Comparison of ENCODE assay signal across 10 mouse cellular contexts in the genomic region with DNA sequence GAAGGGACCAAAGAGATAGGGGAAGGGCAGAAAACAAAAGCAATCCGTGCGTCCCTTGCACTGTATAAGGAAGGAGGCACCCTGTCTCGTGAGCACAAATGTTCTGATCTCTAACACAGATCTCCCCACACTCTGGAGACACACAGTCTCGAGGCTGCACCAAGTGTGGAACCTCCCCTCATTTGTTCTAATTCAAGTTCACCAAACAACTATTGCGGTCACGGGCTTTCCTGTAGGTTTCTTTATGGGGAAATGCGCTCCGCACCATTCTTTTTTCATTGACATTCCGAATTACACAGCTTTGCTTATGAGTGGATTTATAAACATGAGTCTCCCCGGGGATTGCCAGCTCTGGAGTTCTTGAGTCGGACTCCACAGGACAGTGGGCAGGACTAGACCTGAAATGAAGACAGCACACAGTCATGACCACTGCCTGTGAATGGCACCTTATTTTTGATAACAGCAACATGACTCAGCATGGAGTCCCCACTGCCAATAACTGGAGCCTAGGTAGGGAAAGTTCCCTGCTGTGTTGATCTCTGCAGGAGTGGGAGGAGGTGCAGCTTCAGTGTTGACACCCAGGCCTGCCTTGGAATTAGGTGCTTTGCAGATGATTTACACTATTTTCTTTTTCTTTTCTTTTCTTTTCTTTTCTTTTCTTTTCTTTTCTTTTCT. TPM values are rescaled to one million over a fixed set of nuclear protein-coding genes. Genes with fewer than 3 reads are reported as not detected.
DNase-seq lines count a peak whose midpoint lies in the region; ATAC-seq and TF ChIP-seq lines count a peak whose summit lies in the region.
"Had no signal": no experiment of that assay in that cellular context is flagged by ENCODE, and none has a peak within 500 bp of the region (broad histone marks: within the 10 kb centered on the region; RNA-seq: fewer than 3 reads in every experiment).

No protein-coding gene starts in this region.

- no peak for TF ChIP-seq EP300 in heart, adult 2 months (IDR thresholded peaks at IDR 0.05; ENCODE audit: insufficient read depth, low read depth, low read length)
- TF ChIP-seq EP300 in liver, embryonic 14.5 days (IDR thresholded peaks at IDR 0.05; ENCODE audit: low read depth) = no peak

- no peaks in the 10 kb centered on the region for H3K9me3 ChIP-seq in liver, embryonic 14.5 days (ENCODE audit: control insufficient read depth, low read length)
- H3K9me3 ChIP-seq in stomach, embryonic 15.5 days = no peaks in the 10 kb centered on the region
- H3K9me3 ChIP-seq: neural tube, embryonic 13.5 days had no signal

- H3K4me3 ChIP-seq in heart, adult 2 months = no peak overlapping the region
- no peak overlapping the region for H3K4me3 ChIP-seq in liver, embryonic 14.5 days (ENCODE audit: insufficient read depth in 1 of 2, low read depth in 2 of 2, low read length in 2 of 2)
- H3K4me3 ChIP-seq in stomach, embryonic 15.5 days (replicated peaks) = no peak overlapping the region
- H3K4me3 ChIP-seq: neural tube, embryonic 13.5 days had no signal

- H3K27ac ChIP-seq in heart, adult 2 months = peak overlapping the region; percentile 68
- no peak overlapping the region for H3K27ac ChIP-seq in liver, embryonic 14.5 days
- no peak overlapping the region for H3K27ac ChIP-seq in stomach, embryonic 15.5 days
- H3K27ac ChIP-seq: neural tube, embryonic 13.5 days had no signal

- 40% methylated on average over 11 of the region's 11 CpGs for WGBS in heart, adult 2 months
- WGBS in liver, embryonic 14.5 days (ENCODE audit: insufficient replicate concordance) = 42% methylated on average over 11 of the region's 11 CpGs
- WGBS in stomach, embryonic 15.5 days = 47% methylated on average over 11 of the region's 11 CpGs

- peak overlapping the region; percentile 27 for H3K4me2 ChIP-seq in liver, embryonic 14.5 days (ENCODE audit: low read depth)
- H3K4me2 ChIP-seq in stomach, embryonic 15.5 days = peak overlapping the region; percentile 12; the same call in 1 of the 2 replicates
- H3K4me2 ChIP-seq: neural tube, embryonic 13.5 days had no signal

- no peaks in the 10 kb centered on the region for H3K27me3 ChIP-seq in heart, adult 2 months (ENCODE audit: control insufficient read depth, insufficient read depth, low read length)
- no peaks in the 10 kb centered on the region for H3K27me3 ChIP-seq in liver, embryonic 14.5 days (ENCODE audit: control insufficient read depth, insufficient read depth, low read length)
- H3K27me3 ChIP-seq in stomach, embryonic 15.5 days (replicated peaks) = no peaks in the 10 kb centered on the region
- H3K27me3 ChIP-seq: neural tube, embryonic 13.5 days had no signal

- peak; percentile 61 for ATAC-seq in liver, embryonic 14.5 days (ENCODE audit: insufficient read depth)
- ATAC-seq in stomach, embryonic 15.5 days (ENCODE audit: insufficient read depth, low FRiP score, low read depth) = no peak

- DNase-seq in heart, adult 2 months = peak in 1 of 2 experiments; percentile 38
- DNase-seq in heart, adult 8-10 months (ENCODE audit: low spot score) = no peak
- DNase-seq in urinary bladder, postnatal 14 days (ENCODE audit: low spot score) = peak; percentile 33
- DNase-seq in urinary bladder, postnatal 10 days (ENCODE audit: low spot score) = no peak
- peak in 2 of 3 experiments; percentile 52 to 62 for DNase-seq in liver, embryonic 14.5 days (ENCODE audit: low read depth in 3 of 3, low spot score in 3 of 3)
- DNase-seq in layer of hippocampus, adult 9-11 months = no peak
- no peak for DNase-seq in left cerebral cortex, postnatal 4 days
- DNase-seq: cerebellum, postnatal 36 days had no signal

- H3K4me1 ChIP-seq in heart, adult 2 months (ENCODE audit: control insufficient read depth, insufficient read depth, low read length) = peaks cover 12% of the 10 kb centered on the region
- H3K4me1 ChIP-seq in liver, embryonic 14.5 days (replicated peaks; ENCODE audit: control insufficient read depth in 2 of 2, insufficient read depth in 2 of 2, low read length in 1 of 2) = peaks cover 6 to 22% of the 10 kb centered on the region in 2 experiments
- H3K4me1 ChIP-seq in stomach, embryonic 15.5 days = peaks cover 10% of the 10 kb centered on the region; the same call in 1 of the 2 replicates

- intact Hi-C loops in heart, adult 2 months (cut with DNase I) = loop anchor here (1.0 to 2.0 kb wide), 2 partner anchors 31 to 123 kb away; a partner anchor contains a TSS
- intact Hi-C loops in left cerebral cortex, postnatal 4 days (cut with DNase I) = no loop called here

- H3K9ac ChIP-seq in heart, adult 2 months (ENCODE audit: low read depth, low read length) = no peak overlapping the region
- H3K9ac ChIP-seq in liver, embryonic 14.5 days (replicated peaks) = no peak overlapping the region
- no peak overlapping the region for H3K9ac ChIP-seq in stomach, embryonic 15.5 days
- H3K9ac ChIP-seq: neural tube, embryonic 13.5 days had no signal

- no peak for TF ChIP-seq CTCF in heart, adult 2 months (IDR thresholded peaks at IDR 0.05)
- no peak for TF ChIP-seq CTCF in liver, embryonic 14.5 days (IDR thresholded peaks at IDR 0.05; ENCODE audit: low read depth)

- no peak for TF ChIP-seq POLR2A in heart, adult 2 months (IDR thresholded peaks at IDR 0.05; ENCODE audit: insufficient read depth, low read depth, low read length)

- no peaks in the 10 kb centered on the region for H3K79me2 ChIP-seq in heart, adult 2 months (replicated peaks; ENCODE audit: control insufficient read depth, insufficient read depth, low read length)

- no peaks in the 10 kb centered on the region; the same call in 1 of the 2 replicates for H3K36me3 ChIP-seq in heart, adult 2 months (ENCODE audit: control insufficient read depth, insufficient read depth, low read length)
- H3K36me3 ChIP-seq in liver, embryonic 14.5 days (replicated peaks; ENCODE audit: control insufficient read depth, insufficient read depth, low read depth) = peaks cover 3% of the 10 kb centered on the region; the same call in 1 of the 2 replicates
- no peaks in the 10 kb centered on the region for H3K36me3 ChIP-seq in stomach, embryonic 15.5 days

RNA-seq across cellular contexts. Expression of a gene that starts 2.0 kb away (rescaled TPM):
- total RNA-seq in heart, adult 2 months (2021) = 10 to 100 TPM; 19.5 to 23.5 TPM
- 12.5 and 18.2 TPM in 2 replicates for polyA plus RNA-seq in heart, adult 2 months (2012; rRNA removed)
- total RNA-seq in heart, adult 8-10 months (2022) = 10 to 100 TPM; 19.8 to 23.7 (median 21.3) TPM
- 13.3 and 18.2 TPM in 2 replicates for polyA plus RNA-seq in liver, embryonic 14.5 days (2012; rRNA removed)
- polyA plus RNA-seq in liver, embryonic 14.5 days (2014; fragmentation: Nextera tagmentation; extraction: Ambion mirVana) = 25.7 and 28.6 TPM in 2 replicates
- polyA plus RNA-seq in stomach, embryonic 15.5 days (2015; fragmentation: Nextera tagmentation; extraction: Ambion mirVana) = 70.9 TPM in 2 replicates
- total RNA-seq in left cerebral cortex, postnatal 4 days (2021) = 10 to 100 TPM; 34.9 to 43.6 TPM

RNA-seq across cellular contexts. Expression of a gene that starts 17.3 kb away (rescaled TPM):
- 100 to 1,000 TPM; 693 to 811 TPM for total RNA-seq in heart, adult 2 months (2021)
- polyA plus RNA-seq in heart, adult 2 months (2012; rRNA removed) = 125 and 246 TPM in 2 replicates
- total RNA-seq in heart, adult 8-10 months (2022) = 100 to 1,000 TPM; 674 to 810 (median 734) TPM
- 13.0 and 22.0 TPM in 2 replicates for polyA plus RNA-seq in liver, embryonic 14.5 days (2012; rRNA removed)
- polyA plus RNA-seq in liver, embryonic 14.5 days (2014; fragmentation: Nextera tagmentation; extraction: Ambion mirVana) = 54.5 and 57.6 TPM in 2 replicates
- polyA plus RNA-seq in stomach, embryonic 15.5 days (2015; fragmentation: Nextera tagmentation; extraction: Ambion mirVana) = 101 and 117 TPM in 2 replicates
- 100 to 1,000 TPM; 103 to 107 TPM for total RNA-seq in left cerebral cortex, postnatal 4 days (2021)

RNA-seq across cellular contexts. Expression of a gene that starts 40.2 kb away (rescaled TPM):
- total RNA-seq in heart, adult 2 months (2021) = 1 to 10 TPM; 7.3 to 8.6 TPM
- 3.2 and 5.9 TPM in 2 replicates for polyA plus RNA-seq in heart, adult 2 months (2012; rRNA removed)
- 10 to 100 TPM in 1 of 4 experiments, 1 to 10 TPM in 3; 7.4 to 10.5 (median 8.8) TPM for total RNA-seq in heart, adult 8-10 months (2022)
- 1.1 and 1.4 TPM in 2 replicates for polyA plus RNA-seq in liver, embryonic 14.5 days (2012; rRNA removed)
- polyA plus RNA-seq in liver, embryonic 14.5 days (2014; fragmentation: Nextera tagmentation; extraction: Ambion mirVana) = 2.9 and 3.4 TPM in 2 replicates
- 4.5 and 6.5 TPM in 2 replicates for polyA plus RNA-seq in stomach, embryonic 15.5 days (2015; fragmentation: Nextera tagmentation; extraction: Ambion mirVana)
- 1 to 10 TPM; 4.6 to 6.1 TPM for total RNA-seq in left cerebral cortex, postnatal 4 days (2021)

Comparison
In these comparisons a context has a peak if more than half of its experiments do, and no peak if none do; other contexts are left out.
1. DNase-seq: peak in urinary bladder, postnatal 14 days (single experiment) and liver, embryonic 14.5 days (2 of 3); none in heart, adult 8-10 months (single experiment), urinary bladder, postnatal 10 days (single experiment), layer of hippocampus, adult 9-11 months (single experiment) and left cerebral cortex, postnatal 4 days (single experiment).
2. RNA of a gene that starts 17.3 kb away (total RNA-seq): 693 to 811 TPM in heart, adult 2 months and 674 to 810 TPM in heart, adult 8-10 months; 103 to 107 TPM in left cerebral cortex, postnatal 4 days; every median in the first group is over 4 times any median in the second.